Mouse (Mus musculus) MEL (cell line): ENCODE measurements at regions not wholly inside any gene's neighbourhood (a gene's known extent, or its start where the extent isn't known, plus 50 kb on each side); places are given as distances from the start of the nearest gene placed in this dataset.

ENCODE experiments used
- CHD1 ChIP-seq: IDR thresholded peaks from 2 replicates; pipeline ENCODE4 v1.6.1; 2012; ENCODE audit warnings: low read depth, mild to moderate bottlenecking, inconsistent platforms, low read length, improper control_type of control experiment
- CHD2 ChIP-seq: IDR thresholded peaks from 2 replicates; pipeline ENCODE4 v1.6.1; 2011; ENCODE audit warnings: low read length, improper control_type of control experiment
- CTCF ChIP-seq, 3 experiments: IDR thresholded peaks in 2 of 3; conservative IDR thresholded peaks in 1 of 3; 2 replicates each; pipeline ENCODE4 v1.5.1; 2011 to 2012; ENCODE audit warnings: low read length in 3 of 3, low read depth in 2 of 3, mild to moderate bottlenecking in 2 of 3, improper control_type of control experiment in 1 of 3, inconsistent platforms in 1 of 3, mixed read lengths in 1 of 3, moderate library complexity in 1 of 3; ENCODE audit not compliant: control insufficient read depth in 1 of 3, insufficient read depth in 1 of 3, poor library complexity in 1 of 3, severe bottlenecking in 1 of 3
- MAX ChIP-seq: IDR thresholded peaks from 2 replicates; pipeline ENCODE4 v1.6.1; 2011; ENCODE audit warnings: low read length, improper control_type of control experiment
- MAZ ChIP-seq: IDR thresholded peaks from 2 replicates; pipeline ENCODE4 v1.6.1; 2012; ENCODE audit warnings: low read depth, mild to moderate bottlenecking, inconsistent platforms, low read length, improper control_type of control experiment
- POLR2A ChIP-seq, 2 experiments: IDR thresholded peaks; 2 replicates each; pipeline ENCODE4 v1.6.1; 2011 to 2012; ENCODE audit warnings: low read length in 2 of 2, mild to moderate bottlenecking in 2 of 2, control low read depth in 1 of 2, improper control_type of control experiment in 1 of 2, low read depth in 1 of 2, moderate library complexity in 1 of 2; ENCODE audit not compliant: control insufficient read depth in 1 of 2, insufficient read depth in 1 of 2, poor library complexity in 1 of 2
- POLR2AphosphoS5 ChIP-seq: IDR thresholded peaks from 2 replicates; pipeline ENCODE4 v1.6.1; 2012; ENCODE audit warnings: low read depth, borderline replicate concordance, mild to moderate bottlenecking, inconsistent platforms, low read length, moderate library complexity, mixed read lengths
- USF1 ChIP-seq: IDR thresholded peaks from 2 replicates; pipeline ENCODE4 v1.6.1; 2014; ENCODE audit warnings: low read depth, mild to moderate bottlenecking, inconsistent platforms, low read length, improper control_type of control experiment, moderate library complexity

GRCm38 (mm10) chr3:157695128-157696075 is 128.7 kb downstream of the Ptger3 start:
- TF ChIP-seq MAX (no peak), CHD1 (no peak), CTCF (IDR thresholded peaks at IDR 0.05 in 2 of 3, conservative IDR thresholded peaks at IDR 0.05 in 1 of 3; ENCODE audit: control insufficient read depth in 1 of 3, insufficient read depth in 1 of 3, low read depth in 2 of 3, low read length in 3 of 3, poor library complexity in 1 of 3, severe bottlenecking in 1 of 3) (no peak), POLR2A (IDR thresholded peaks at IDR 0.05; ENCODE audit: control insufficient read depth in 1 of 2, insufficient read depth in 1 of 2, low read depth in 1 of 2, low read length in 2 of 2, poor library complexity in 1 of 2) (no peak), CHD2 (no peak), POLR2AphosphoS5 (no peak), MAZ (no peak), USF1 (no peak)
